Mouse (Mus musculus) myocyte (in vitro differentiated cells): ENCODE measurements around the gene Sh3pxd2a.

Source experiments
- CEBPB ChIP-seq: IDR thresholded peaks from 2 replicates; pipeline ENCODE4 v1.6.1; 2011; ENCODE audit warnings: mild to moderate bottlenecking, moderate library complexity; ENCODE audit not compliant: poor library complexity, insufficient read depth, severe bottlenecking
- E2F4 ChIP-seq: IDR thresholded peaks from one replicate; pipeline ENCODE4 v1.6.1; 2011; ENCODE audit warnings: mild to moderate bottlenecking, control low read depth, moderate library complexity; ENCODE audit not compliant: insufficient read depth
- MAX ChIP-seq: IDR thresholded peaks from one replicate; pipeline ENCODE4 v1.6.1; 2011; ENCODE audit warnings: low read depth, mild to moderate bottlenecking, control low read depth
- MYOD1 ChIP-seq, 3 experiments: IDR thresholded peaks; one replicate each; pipeline ENCODE4 v1.6.1; 2011; ENCODE audit warnings: control low read depth in 2 of 3, low read depth in 2 of 3, mild to moderate bottlenecking in 2 of 3, moderate library complexity in 1 of 3; ENCODE audit not compliant: insufficient read length in 2 of 3, control insufficient read depth in 1 of 3
- POLR2A ChIP-seq: IDR thresholded peaks from one replicate; pipeline ENCODE4 v1.6.1; 2011; ENCODE audit warnings: low read depth, mild to moderate bottlenecking, control low read depth, moderate library complexity; ENCODE audit not compliant: insufficient read length
- POLR2AphosphoS2 ChIP-seq: IDR thresholded peaks from one replicate; pipeline ENCODE4 v1.6.1; 2011; ENCODE audit warnings: low read depth, control low read depth; ENCODE audit not compliant: insufficient read length
- USF1 ChIP-seq: IDR thresholded peaks from one replicate; pipeline ENCODE4 v1.6.1; 2011; ENCODE audit warnings: low read depth, mild to moderate bottlenecking, control low read depth, moderate library complexity

- TF ChIP-seq CEBPB, result no peak
- TF ChIP-seq USF1, result no peak
- TF ChIP-seq POLR2A, result no peak
- TF ChIP-seq E2F4, result no peak
- TF ChIP-seq MAX, result no peak
- peak in 1 of 3 experiments; percentile 29 for TF ChIP-seq MYOD1 (IDR thresholded peaks at IDR 0.05; ENCODE audit: control insufficient read depth in 1 of 3, insufficient read length in 2 of 3, low read depth in 2 of 3)
- no peak for TF ChIP-seq POLR2AphosphoS2
Measured at GRCm38 (mm10) chr19:47416161-47416560, 48.0 kb downstream of the Sh3pxd2a start.
